Mouse (Mus musculus): ENCODE data around the gene Tollip. TPM values are rescaled to one million over a fixed set of nuclear protein-coding genes. Genes with fewer than 3 reads are reported as not detected.
"Not testable (repeated sequence)": the region's sequence is repeated elsewhere in the genome, so short reads cannot be mapped to it uniquely, and the experiment has no call there.

The Tollip gene
- polyA plus RNA-seq, 1 experiment from 2014 or later = 51.1 TPM

GRCm38 (mm10) chr7:141945927-141946326 is 27.6 kb upstream of the Tollip start:
- H3K36me3 ChIP-seq (ENCODE audit: control insufficient read depth, insufficient read depth, low read length) = no peaks in the 10 kb centered on the region
- H3K27ac ChIP-seq (ENCODE audit: low read length) = no peak overlapping the region
- no peak for ATAC-seq
- 20% methylated on average over 7 of the region's 7 CpGs for WGBS
- H3K4me3 ChIP-seq (ENCODE audit: low read length) = no peak overlapping the region
- H3K4me2 ChIP-seq (ENCODE audit: low read depth, low read length) = no peak overlapping the region
- peaks cover 34% of the 10 kb centered on the region for H3K27me3 ChIP-seq (replicated peaks; ENCODE audit: control insufficient read depth, insufficient read depth, low read length)
- H3K4me1 ChIP-seq (ENCODE audit: control insufficient read depth, insufficient read depth, low read length) = peaks cover 11% of the 10 kb centered on the region
- H3K9me3 ChIP-seq (ENCODE audit: control insufficient read depth, low read length) = no peaks in the 10 kb centered on the region
- H3K9ac ChIP-seq (ENCODE audit: low read depth, low read length) = peak overlapping the region; percentile 10; the same call in 1 of the 2 replicates

GRCm38 (mm10) chr7:141943444-141943843 is 25.1 kb upstream of the Tollip start:
- no peaks in the 10 kb centered on the region for H3K36me3 ChIP-seq (ENCODE audit: control insufficient read depth, insufficient read depth, low read length)
- no peak overlapping the region for H3K9ac ChIP-seq (ENCODE audit: low read depth, low read length)
- peaks cover 12% of the 10 kb centered on the region for H3K27me3 ChIP-seq (replicated peaks; ENCODE audit: control insufficient read depth, insufficient read depth, low read length)
- no peak for ATAC-seq
- 70% methylated on average over 5 of the region's 5 CpGs for WGBS
- no peaks in the 10 kb centered on the region for H3K9me3 ChIP-seq (ENCODE audit: control insufficient read depth, low read length)
- H3K4me3 ChIP-seq (ENCODE audit: low read length) = no peak overlapping the region
- no peak overlapping the region for H3K4me2 ChIP-seq (ENCODE audit: low read depth, low read length)
- no peaks in the 10 kb centered on the region for H3K4me1 ChIP-seq (ENCODE audit: control insufficient read depth, insufficient read depth, low read length)
- no peak overlapping the region for H3K27ac ChIP-seq (ENCODE audit: low read length)

- Histone ChIP-seq H3K4me3 (ENCODE audit: low read length) (no peak overlapping the region), H3K4me2 (ENCODE audit: low read depth, low read length) (no peak overlapping the region), H3K36me3 (ENCODE audit: control insufficient read depth, insufficient read depth, low read length) (no peaks in the 10 kb centered on the region), H3K9me3 (ENCODE audit: control insufficient read depth, low read length) (no peaks in the 10 kb centered on the region), H3K27ac (ENCODE audit: low read length) (no peak overlapping the region), H3K9ac (ENCODE audit: low read depth, low read length) (no peak overlapping the region), H3K27me3 (replicated peaks; ENCODE audit: control insufficient read depth, insufficient read depth, low read length) (no peaks in the 10 kb centered on the region), H3K4me1 (ENCODE audit: control insufficient read depth, insufficient read depth, low read length) (no peaks in the 10 kb centered on the region)
- WGBS = 88% methylated on average over 6 of the region's 6 CpGs
- no peak for ATAC-seq
Observed at GRCm38 (mm10) chr7:141934951-141935350, 16.6 kb upstream of the Tollip start.

- H3K4me2 ChIP-seq (ENCODE audit: low read depth, low read length) = no peak overlapping the region
- H3K9ac ChIP-seq (ENCODE audit: low read depth, low read length) = no peak overlapping the region
- H3K4me1 ChIP-seq (ENCODE audit: control insufficient read depth, insufficient read depth, low read length) = no peaks in the 10 kb centered on the region
- no peak for ATAC-seq
- H3K36me3 ChIP-seq (ENCODE audit: control insufficient read depth, insufficient read depth, low read length) = no peaks in the 10 kb centered on the region
- H3K27ac ChIP-seq (ENCODE audit: low read length) = no peak overlapping the region
- H3K27me3 ChIP-seq (replicated peaks; ENCODE audit: control insufficient read depth, insufficient read depth, low read length) = no peaks in the 10 kb centered on the region
- H3K9me3 ChIP-seq (ENCODE audit: control insufficient read depth, low read length) = no peaks in the 10 kb centered on the region
- WGBS = 64% methylated on average over 7 of the region's 7 CpGs
- H3K4me3 ChIP-seq (ENCODE audit: low read length) = no peak overlapping the region
Observed at GRCm38 (mm10) chr7:141934128-141934898, 16.0 kb upstream of the Tollip start.

- no peak overlapping the region for H3K27ac ChIP-seq (ENCODE audit: low read length)
- ATAC-seq = no peak
- H3K9ac ChIP-seq (ENCODE audit: low read depth, low read length) = no peak overlapping the region
- H3K4me1 ChIP-seq (ENCODE audit: control insufficient read depth, insufficient read depth, low read length) = no peaks in the 10 kb centered on the region
- no peaks in the 10 kb centered on the region for H3K36me3 ChIP-seq (ENCODE audit: control insufficient read depth, insufficient read depth, low read length)
- no peak overlapping the region for H3K4me3 ChIP-seq (ENCODE audit: low read length)
- no peaks in the 10 kb centered on the region for H3K27me3 ChIP-seq (replicated peaks; ENCODE audit: control insufficient read depth, insufficient read depth, low read length)
- no peak overlapping the region for H3K4me2 ChIP-seq (ENCODE audit: low read depth, low read length)
- 76% methylated on average over 10 of the region's 10 CpGs for WGBS
- H3K9me3 ChIP-seq (ENCODE audit: control insufficient read depth, low read length) = no peaks in the 10 kb centered on the region
Observed at GRCm38 (mm10) chr7:141928642-141929041, 10.3 kb upstream of the Tollip start.

GRCm38 (mm10) chr7:141924917-141925316 is 6.6 kb upstream of the Tollip start:
- no peaks in the 10 kb centered on the region for H3K27me3 ChIP-seq (replicated peaks; ENCODE audit: control insufficient read depth, insufficient read depth, low read length)
- ATAC-seq = no peak
- no peaks in the 10 kb centered on the region for H3K4me1 ChIP-seq (ENCODE audit: control insufficient read depth, insufficient read depth, low read length)
- H3K36me3 ChIP-seq (ENCODE audit: control insufficient read depth, insufficient read depth, low read length) = no peaks in the 10 kb centered on the region
- H3K9me3 ChIP-seq (ENCODE audit: control insufficient read depth, low read length) = no peaks in the 10 kb centered on the region
- H3K27ac ChIP-seq (ENCODE audit: low read length) = no peak overlapping the region
- H3K4me3 ChIP-seq (ENCODE audit: low read length) = no peak overlapping the region
- 2% methylated on average over 7 of the region's 7 CpGs for WGBS
- no peak overlapping the region for H3K4me2 ChIP-seq (ENCODE audit: low read depth, low read length)
- no peak overlapping the region for H3K9ac ChIP-seq (ENCODE audit: low read depth, low read length)

- not testable (repeated sequence) for H3K4me3 ChIP-seq (ENCODE audit: low read length); H3K27ac ChIP-seq (ENCODE audit: low read length); H3K27me3 ChIP-seq (replicated peaks; ENCODE audit: control insufficient read depth, insufficient read depth, low read length); H3K9ac ChIP-seq (ENCODE audit: low read depth, low read length); H3K4me1 ChIP-seq (ENCODE audit: control insufficient read depth, insufficient read depth, low read length); H3K4me2 ChIP-seq (ENCODE audit: low read depth, low read length); ATAC-seq; H3K9me3 ChIP-seq (ENCODE audit: control insufficient read depth, low read length); H3K36me3 ChIP-seq (ENCODE audit: control insufficient read depth, insufficient read depth, low read length)
- 93% methylated on average over 17 of the region's 17 CpGs for WGBS
Observed at GRCm38 (mm10) chr7:141924121-141924520, 5.8 kb upstream of the Tollip start.

- Histone ChIP-seq H3K27ac (ENCODE audit: low read length) (no peak overlapping the region), H3K9me3 (ENCODE audit: control insufficient read depth, low read length) (no peaks in the 10 kb centered on the region), H3K27me3 (replicated peaks; ENCODE audit: control insufficient read depth, insufficient read depth, low read length) (peaks cover 21% of the 10 kb centered on the region; the same call in 1 of the 2 replicates), H3K4me3 (ENCODE audit: low read length) (no peak overlapping the region), H3K36me3 (ENCODE audit: control insufficient read depth, insufficient read depth, low read length) (no peaks in the 10 kb centered on the region), H3K9ac (ENCODE audit: low read depth, low read length) (no peak overlapping the region), H3K4me2 (ENCODE audit: low read depth, low read length) (no peak overlapping the region), H3K4me1 (ENCODE audit: control insufficient read depth, insufficient read depth, low read length) (no peaks in the 10 kb centered on the region)
- no peak for ATAC-seq
- 62% methylated on average over 3 of the region's 3 CpGs for WGBS
Observed at GRCm38 (mm10) chr7:141911305-141911704, 7.0 kb downstream of the Tollip start.

GRCm38 (mm10) chr7:141908591-141908990 is 9.7 kb downstream of the Tollip start:
- H3K27me3 ChIP-seq (replicated peaks; ENCODE audit: control insufficient read depth, insufficient read depth, low read length) = peaks cover 15% of the 10 kb centered on the region; the same call in 1 of the 2 replicates
- WGBS = 77% methylated on average over 6 of the region's 6 CpGs
- no peak overlapping the region for H3K4me3 ChIP-seq (ENCODE audit: low read length)
- H3K4me2 ChIP-seq (ENCODE audit: low read depth, low read length) = no peak overlapping the region
- ATAC-seq = no peak
- no peak overlapping the region for H3K9ac ChIP-seq (ENCODE audit: low read depth, low read length)
- H3K9me3 ChIP-seq (ENCODE audit: control insufficient read depth, low read length) = no peaks in the 10 kb centered on the region
- H3K27ac ChIP-seq (ENCODE audit: low read length) = no peak overlapping the region
- no peaks in the 10 kb centered on the region for H3K36me3 ChIP-seq (ENCODE audit: control insufficient read depth, insufficient read depth, low read length)
- no peaks in the 10 kb centered on the region for H3K4me1 ChIP-seq (ENCODE audit: control insufficient read depth, insufficient read depth, low read length)

- no peaks in the 10 kb centered on the region for H3K36me3 ChIP-seq (ENCODE audit: control insufficient read depth, insufficient read depth, low read length)
- no peak overlapping the region for H3K27ac ChIP-seq (ENCODE audit: low read length)
- H3K9me3 ChIP-seq (ENCODE audit: control insufficient read depth, low read length) = no peaks in the 10 kb centered on the region
- WGBS = 70% methylated on average over 4 of the region's 4 CpGs
- no peak for ATAC-seq
- H3K4me3 ChIP-seq (ENCODE audit: low read length) = peak overlapping the region; percentile 88
- H3K4me2 ChIP-seq (ENCODE audit: low read depth, low read length) = peak overlapping the region; percentile 80
- H3K27me3 ChIP-seq (replicated peaks; ENCODE audit: control insufficient read depth, insufficient read depth, low read length) = peaks cover 2% of the 10 kb centered on the region; the same call in 1 of the 2 replicates
- H3K9ac ChIP-seq (ENCODE audit: low read depth, low read length) = peak overlapping the region; percentile 74
- H3K4me1 ChIP-seq (ENCODE audit: control insufficient read depth, insufficient read depth, low read length) = peaks cover 15% of the 10 kb centered on the region
Observed at GRCm38 (mm10) chr7:141902791-141903190, 15.5 kb downstream of the Tollip start.
